Mouse (Mus musculus): ENCODE results near the gene Stpg2.
"Not testable (repeated sequence)": the region's sequence is repeated elsewhere in the genome, so short reads cannot be mapped to it uniquely, and the experiment has no call there.

The Stpg2 gene

DNA sequence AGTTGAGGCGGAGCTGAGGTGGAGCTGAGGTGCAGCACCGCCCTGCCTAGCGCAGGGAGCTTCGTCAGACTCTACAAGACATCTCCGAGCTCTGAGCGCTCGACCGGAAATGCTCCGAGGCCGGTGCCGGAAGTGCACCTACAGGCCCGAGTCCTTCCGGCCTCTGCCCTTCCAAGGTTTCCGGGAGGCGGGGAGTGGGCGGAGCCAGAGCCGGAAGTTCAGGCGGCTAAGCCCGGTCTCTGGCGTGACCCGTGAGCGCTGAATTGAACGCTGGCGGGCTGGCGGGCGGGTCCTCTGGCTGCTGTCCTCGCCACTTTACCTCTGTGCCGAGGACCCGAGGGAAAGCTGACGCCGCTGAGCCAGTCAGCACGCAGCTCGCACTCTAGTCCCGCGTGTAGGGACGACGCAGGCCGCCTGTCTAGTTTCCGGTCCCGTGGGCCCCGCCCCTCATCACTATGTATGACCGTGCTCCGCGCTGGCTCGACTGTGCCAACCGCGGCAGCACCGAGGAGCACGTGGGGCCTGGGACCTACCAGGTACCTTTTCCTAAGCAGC lies at the start of gene Stpg2:
Gene Stpg2 (plus strand): TSS at position 251 of the 555 bp plus-strand sequence.
- peak; percentile 89 for DNase-seq

DNA sequence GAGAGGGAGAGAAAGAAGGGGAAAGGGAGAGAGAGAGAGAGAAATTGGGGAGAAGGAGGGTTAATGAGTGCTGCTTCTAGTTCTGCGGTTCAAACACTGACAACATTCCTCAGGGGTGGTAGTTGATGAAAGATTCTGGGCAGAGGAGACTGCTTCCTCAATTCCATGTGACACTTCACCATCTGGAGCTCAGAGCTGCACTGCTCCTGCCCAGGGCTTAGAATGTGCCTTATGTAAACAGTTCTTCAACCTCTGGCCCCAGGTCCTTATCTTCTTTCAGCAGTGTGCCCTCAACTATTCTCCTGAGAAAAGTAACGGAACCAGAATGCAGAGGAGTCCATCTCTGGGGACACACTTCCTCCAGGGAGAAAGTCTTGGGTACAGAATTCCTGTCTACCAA lies 43.3 kb upstream of the Stpg2 start:
- DNase-seq = no peak

DNA sequence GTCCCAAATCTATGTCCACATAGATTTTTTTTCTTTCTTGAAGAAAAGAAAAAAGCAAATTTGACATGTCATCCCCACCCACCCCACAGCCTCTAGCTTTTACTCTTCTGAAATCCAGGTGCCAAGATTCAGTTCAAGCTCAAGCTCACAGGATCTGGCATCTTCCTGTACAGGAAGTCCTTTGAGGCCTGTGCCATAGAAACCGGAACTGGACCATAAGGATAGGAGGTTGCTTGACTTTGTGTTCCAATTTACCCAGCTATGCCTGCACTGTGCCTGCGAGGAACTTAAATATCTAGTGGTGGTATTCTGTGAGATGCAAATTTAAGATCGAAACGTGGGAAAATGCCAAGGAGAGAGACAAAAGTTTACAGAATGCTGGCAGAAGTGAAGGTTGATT lies 42.8 kb upstream of the Stpg2 start:
- DNase-seq = no peak

DNA sequence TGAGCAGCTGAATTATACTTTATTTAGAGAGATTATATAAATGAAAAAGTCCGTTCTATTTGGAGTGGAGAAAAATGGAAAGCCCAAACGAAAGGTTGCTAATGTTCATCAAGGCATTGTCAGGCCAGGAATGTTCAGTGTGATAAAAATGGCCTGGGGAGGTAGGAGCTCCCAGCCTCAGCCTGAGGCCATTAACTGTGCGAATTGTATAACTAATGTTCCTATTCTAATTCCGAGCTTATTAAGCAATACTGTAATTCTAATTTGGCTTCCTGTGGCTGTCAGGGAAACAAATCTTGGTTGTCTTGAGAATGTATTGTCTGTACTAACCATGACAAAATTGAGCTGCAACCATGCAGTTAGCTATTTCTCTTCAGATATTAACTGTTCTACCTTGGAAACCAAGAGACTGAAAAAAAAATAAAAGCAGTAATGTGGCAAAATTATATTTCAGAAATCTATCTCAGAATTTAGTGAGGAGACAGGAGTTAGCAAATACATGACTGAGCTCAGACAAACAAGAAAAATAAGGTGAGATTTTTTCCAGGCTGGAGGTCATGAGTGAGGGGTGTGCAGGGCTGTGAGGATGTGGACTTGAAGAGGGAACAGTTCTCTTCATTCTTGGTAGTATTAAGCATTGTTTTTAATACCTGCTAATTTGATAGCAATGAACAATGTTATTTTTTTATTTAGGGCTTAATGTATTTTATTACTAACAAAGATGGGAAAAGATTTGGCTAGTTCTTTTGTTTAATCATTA lies 36.8 kb upstream of the Stpg2 start:
- no peak for DNase-seq

DNA sequence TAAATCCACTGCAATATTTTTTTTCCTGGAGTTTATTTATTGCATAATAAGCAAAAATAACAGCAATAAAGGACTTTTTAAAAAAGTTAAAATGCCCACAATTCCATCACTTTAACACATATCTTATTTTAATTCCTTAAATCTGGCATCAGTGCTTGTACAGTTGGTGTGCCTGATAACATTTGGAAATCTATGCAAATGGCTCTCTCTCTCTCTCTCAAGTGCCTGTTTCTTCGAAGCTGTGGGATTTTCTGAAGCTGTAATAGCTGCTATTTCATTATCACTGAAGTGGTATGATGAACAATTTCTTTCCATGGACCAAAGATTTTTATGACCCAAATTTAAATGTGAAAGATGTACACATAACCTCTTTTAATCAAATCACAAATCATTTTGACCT lies 35.8 kb upstream of the Stpg2 start:
- DNase-seq = no peak

DNA sequence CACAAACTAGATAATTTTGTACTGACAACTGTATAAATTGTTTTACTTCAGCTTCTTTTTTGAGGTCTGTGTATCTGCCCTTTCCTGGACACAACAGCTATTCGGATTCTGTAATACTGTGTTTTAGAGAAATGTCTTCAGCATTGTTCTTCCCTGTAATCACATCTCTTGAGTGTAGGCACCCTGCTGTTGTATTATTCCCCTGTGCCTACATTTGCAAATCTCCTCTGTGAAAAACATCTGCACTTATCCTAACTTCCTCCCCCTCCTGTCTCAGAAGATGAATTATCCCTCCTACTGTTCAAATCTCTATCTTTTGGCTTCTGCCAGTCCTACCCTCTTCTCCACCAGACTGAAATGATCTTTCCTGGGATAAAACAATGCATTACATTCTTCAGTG lies 28.6 kb upstream of the Stpg2 start:
- no peak for DNase-seq

DNA sequence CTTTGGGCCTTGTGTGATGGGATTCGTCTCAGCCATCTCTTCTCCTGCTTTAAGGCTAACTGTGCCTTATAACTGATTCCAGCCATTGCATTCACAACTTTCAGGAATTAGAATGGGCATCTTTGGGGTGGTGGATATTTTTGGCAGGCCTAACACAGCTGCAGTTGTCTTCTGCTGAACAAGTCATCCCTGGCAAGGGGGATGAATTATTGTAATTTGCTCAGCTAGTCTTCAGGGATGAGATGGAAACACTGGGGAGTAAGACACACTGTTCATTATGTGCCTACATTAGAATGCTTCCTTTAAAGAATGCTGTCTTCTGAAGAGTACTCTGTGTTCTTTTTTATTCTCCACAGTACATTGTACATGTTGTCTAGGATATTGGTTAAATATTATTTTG lies 14.0 kb upstream of the Stpg2 start:
- DNase-seq = no peak

DNA sequence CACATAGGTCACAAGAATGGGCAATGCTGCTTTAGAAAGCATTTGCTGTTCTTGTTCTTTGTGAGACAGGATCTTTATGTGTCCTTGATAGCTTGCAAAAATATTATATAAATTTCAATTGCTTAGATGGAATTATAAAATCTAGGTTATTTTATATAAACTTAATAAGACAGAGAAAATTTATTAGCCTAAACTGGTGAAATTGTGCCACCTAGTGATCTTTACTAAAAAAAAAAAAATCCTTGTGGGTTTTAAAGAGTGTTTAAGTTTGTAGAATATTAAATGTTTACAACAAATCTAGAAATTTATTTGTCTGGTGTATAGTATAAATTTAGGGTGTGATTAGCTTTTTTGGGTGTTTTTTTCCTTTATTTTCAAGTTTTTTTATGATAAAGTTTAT lies 11.6 kb upstream of the Stpg2 start:
- no peak for DNase-seq

DNA sequence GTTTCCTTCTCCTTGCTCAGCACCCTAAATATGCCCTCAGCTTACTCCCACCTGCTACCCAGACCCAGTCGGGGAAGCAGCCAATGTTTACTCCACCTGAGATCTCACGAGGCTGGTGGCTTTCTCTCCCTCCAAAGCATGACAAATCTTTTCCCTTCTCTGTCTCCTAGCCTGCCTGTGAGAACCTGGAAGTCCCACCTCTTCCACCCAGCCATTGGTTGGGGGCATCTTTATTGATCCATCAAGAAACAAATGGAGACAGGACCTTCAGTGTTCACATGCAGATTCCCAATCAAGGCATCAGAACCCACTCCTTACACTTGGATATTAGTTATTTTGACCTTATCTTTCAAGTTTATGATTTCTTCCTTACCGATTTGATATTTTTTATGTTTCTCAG lies 7.1 kb upstream of the Stpg2 start:
- no peak for DNase-seq

DNA sequence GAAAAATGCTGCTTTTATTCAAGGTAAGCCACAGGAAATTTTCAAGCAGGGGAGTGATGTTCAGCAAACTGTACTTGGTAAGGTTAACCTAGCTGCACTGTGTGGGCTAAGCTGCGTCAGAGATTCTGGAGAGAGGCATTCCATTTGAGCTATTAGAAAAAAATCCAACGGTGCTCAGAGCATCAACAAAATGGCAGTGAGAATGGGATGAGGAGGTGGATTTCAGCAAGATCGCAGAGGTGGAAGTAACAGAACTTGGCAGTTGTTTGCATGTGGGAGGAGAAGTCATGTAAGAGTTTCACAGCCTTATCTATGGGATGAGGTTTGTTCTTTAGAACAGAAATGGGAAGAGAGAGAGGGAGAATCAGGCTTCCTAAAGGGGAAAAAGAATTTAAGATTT lies 5.2 kb upstream of the Stpg2 start:
- DNase-seq = no peak

DNA sequence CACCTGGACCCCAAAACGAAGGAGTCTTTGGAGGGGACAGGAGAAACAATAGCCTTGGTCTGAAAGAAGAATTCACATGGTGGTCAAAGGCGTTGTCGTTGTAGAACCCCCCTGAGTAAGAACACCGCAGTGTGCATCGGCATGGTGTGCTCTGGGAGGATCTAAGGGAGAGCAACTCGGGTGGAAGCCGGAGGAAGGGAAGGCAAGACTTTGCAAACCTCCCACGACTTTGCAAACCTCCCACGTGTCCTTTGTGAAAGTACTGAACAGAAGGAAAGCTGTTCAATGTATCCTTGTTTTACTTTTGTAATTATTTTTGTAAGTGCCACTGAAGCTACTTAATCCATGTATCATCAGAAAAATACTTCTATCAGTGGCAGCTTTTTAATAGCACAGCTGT lies 11.5 kb downstream of the Stpg2 start:
- DNase-seq = no peak

DNA sequence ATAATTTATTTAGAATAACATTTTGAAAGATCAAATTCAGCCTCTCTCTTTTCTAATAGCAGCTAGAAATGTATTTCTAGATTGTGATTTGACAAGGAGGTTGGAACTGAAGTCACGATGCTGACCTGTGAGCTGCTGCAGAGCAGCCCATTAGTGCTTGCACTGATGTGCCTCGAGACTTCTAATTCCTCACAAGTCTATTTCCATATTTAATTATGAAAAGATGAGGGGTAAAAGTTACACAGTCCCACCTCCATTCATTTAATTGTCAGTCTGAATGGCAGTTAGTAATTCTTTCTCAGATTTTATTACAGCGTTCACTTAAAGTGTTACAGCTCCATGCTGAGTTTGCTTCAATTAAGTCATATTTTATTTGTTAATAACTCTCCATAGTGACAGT lies 19.6 kb downstream of the Stpg2 start:
- DNase-seq = no peak

DNA sequence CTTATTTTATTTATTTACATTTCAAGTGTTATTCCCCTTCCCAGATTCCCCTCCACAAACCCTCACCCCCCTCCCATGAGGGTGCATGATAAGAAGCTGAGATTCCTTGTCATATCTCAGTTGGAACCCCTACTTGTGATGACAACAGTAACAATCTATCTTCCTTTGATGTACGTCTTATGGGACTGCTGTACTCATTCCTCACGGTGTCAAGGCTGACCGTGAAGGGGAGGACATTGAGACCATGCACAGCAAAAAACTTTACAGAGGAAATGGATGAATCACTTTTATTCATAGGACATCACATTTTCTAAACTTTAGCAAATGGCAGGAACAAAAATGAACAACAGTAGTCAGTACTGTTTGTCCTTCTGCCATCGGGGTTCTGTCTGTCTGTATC lies 21.3 kb downstream of the Stpg2 start:
- no peak for DNase-seq

DNA sequence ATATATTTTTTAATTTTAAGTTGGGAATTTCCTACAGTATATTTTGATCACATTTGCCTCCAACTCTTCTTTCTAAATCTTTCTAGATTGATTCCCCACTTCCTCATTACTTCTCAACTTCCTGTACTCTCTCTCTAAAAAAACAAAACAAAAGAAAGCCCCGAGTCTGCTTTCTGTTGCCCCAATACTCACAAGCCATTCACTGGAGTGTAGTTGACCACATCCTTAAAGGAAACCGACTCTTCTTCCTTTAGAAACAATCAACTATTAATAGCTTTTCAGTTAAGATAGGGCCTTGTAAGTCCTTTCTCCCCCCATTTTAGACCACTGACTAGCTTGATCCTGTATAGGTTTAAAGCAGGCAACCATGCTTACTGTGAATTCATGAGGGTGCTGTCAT lies 39.7 kb downstream of the Stpg2 start:
- no peak for DNase-seq

DNA sequence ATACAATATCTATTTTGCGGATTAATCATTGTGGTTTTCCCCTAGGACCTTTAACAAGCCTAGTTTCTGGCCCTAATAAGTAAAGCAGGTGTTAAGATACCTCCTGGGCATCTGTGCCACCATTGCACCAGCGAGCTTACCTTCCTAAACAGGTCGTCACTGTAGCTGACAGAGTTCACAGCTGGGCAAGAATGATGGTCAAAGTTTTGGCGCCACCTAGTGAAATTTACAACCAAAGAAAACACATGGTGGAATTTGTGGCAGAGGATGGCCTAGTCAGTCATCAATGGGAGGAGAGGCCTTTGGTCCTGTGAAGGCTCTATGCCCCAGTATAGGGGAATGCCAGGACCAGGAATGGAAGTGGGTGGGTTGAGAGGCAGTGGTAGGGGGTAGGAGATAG lies 41.0 kb downstream of the Stpg2 start:
- no peak for DNase-seq

DNA sequence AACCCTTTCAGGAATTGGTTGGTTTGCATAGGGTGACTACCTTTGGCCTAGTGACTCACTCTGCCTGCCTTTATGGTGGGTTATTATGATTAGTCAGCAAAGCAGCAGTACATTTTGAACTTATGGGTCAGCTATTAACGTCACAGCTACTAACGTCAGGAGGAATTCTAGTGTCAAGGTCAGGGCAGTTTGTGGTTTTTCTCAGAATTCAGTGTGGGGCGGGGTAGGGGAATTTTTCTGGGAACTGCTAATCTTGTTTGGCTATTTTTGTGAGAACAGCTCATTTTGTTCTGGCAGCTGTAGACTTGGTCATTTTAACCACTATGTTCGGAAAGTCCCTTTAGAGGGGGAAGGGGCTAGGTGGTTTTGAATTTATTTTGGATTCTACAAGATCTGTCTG lies 56.9 kb downstream of the Stpg2 start:
- DNase-seq = not testable (repeated sequence)

DNA sequence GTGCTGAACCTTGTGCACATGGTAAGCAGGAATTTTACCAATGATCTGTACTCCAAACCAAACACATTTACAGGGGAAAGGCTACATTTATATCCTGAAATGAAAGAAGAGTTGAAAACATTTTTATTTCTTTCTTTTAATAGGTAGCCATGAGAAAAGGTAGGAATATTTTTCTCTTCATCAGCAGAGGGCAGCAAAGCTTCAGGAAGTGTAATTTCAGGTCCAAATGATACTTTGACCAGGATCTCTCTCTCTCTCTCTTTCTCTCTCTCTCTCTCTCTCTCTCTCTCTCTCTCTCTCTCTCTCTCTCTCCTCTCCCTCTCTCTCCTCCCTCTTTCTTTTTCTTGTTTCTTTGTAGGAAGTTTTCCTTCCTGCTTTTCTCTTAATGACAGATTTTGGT lies 92.4 kb downstream of the Stpg2 start:
- no peak for DNase-seq

DNA sequence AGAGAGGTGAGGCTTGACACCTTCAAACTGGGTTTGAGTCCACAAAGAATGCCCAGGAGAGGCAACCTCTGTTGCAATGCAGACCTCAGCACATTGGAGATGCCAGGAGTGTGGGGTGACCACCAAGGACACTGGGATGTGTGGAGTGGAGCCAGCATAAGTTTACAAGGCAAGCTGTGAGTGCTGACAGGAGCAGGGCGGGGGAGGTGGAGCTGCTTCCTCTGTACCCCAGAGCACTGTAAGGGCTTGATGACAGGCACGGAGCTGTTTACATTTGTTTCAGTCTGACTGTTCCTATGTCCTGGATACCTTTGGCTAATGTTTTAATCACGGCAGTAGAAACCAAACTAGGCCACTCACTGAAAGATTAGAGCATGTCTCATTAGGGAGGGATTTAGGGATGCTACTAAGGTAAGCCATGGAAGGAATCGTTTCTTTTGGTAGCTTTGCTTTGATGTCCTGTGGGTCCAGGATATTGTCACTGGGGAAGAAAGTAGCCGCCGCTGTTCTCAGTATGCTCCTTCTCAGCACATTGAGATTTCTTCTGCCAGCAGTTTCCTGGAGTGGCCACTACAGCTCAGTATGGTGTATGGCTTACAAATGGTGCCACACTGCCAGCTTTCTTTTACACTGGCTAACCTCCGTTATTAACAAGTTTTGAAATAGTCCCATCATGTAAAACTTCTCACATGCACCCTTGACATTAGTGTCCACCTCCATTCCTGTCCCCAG lies 102.8 kb downstream of the Stpg2 start:
- no peak for DNase-seq

DNA sequence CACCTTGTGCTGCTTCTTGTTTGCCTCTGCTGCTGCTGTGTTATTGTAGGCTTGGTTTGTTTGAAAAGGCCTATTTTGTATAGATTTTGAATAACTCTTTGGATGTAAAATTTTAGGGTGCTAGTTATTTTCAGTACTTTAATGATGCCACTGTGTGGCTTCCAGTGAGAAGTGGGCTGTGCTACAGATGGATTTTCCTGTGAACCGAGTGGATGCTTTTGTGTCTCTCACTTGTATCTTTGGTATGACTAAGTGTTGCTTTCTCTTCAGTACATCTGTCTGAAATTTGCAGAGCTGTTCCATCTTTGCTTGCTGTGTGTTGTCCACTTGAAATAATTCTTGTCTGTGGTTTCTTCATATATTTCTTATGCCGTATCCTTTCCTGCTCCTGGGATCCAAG lies 106.2 kb downstream of the Stpg2 start:
- no peak for DNase-seq

DNA sequence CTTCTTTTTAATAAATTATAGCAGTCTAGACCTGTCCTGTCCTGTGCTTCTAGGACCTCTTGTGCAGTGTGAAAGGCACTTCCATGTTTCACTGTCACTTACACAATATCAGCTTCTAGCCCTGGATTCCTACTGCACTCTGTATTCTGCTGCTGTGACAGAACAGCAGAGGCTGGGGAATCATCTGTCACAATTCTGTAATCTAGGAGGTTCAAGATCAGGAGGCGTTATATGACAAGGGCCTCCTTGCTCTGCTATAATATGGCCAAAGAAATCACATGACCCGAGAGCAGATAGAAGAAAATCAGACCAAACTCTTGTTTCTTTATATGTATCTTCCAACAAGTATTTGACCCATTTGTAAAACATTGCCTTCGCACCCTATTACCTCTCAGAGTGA lies 175.0 kb downstream of the Stpg2 start:
- no peak for DNase-seq

DNA sequence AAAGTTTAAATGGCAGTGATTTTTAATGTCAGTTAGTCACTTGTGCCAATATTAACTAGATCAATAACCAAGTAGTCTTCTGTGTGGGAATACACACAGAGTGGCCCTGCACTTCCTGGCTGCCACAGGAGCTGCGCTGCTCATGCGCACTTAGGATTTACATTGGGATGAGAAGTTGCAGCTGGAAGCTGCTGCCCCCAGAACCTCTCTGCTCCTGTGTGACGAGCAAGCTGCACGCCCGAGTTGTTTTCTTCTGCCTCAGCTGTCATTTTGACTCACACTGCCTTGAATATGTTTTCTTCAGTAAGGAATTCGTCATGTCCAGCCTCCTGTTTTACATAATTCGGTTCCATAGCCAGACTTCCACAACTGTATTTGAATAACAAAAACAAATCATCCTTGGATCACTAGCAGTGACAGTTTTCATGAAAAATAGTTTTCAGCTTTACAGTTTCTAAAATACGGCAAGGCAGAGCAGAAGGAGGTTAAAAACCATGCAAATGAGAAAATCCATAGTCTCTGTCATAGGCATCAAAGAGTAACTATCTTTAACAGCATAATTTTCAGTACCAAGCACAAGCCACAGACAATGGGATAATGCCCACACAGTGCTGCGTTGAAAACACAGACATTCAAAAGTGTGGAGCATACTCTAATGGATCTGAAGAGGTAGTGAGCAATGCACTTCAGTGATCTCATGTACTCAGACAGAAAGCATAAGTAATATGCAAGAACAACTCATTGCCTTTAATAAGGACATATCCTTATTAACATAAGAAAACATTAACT lies 191.8 kb downstream of the Stpg2 start:
- no peak for DNase-seq

DNA sequence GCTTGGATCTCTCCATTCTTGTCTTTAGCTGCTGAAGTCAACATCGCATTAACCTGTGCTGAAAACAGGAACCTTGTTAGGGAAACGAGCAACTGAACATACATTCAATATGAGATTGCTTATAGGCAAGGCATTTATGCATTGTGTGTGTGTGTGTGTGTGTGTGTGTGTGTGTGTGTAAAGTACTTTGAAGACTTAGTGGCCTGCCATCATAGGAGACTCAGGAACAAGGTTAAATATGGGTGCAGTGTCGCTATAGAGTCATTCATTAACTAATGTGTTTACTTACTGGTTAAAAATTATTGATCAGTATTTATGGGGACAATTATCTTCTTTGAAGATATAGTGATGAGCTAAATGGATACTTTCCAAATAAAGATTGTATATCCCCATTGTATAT lies 199.2 kb downstream of the Stpg2 start:
- no peak for DNase-seq

DNA sequence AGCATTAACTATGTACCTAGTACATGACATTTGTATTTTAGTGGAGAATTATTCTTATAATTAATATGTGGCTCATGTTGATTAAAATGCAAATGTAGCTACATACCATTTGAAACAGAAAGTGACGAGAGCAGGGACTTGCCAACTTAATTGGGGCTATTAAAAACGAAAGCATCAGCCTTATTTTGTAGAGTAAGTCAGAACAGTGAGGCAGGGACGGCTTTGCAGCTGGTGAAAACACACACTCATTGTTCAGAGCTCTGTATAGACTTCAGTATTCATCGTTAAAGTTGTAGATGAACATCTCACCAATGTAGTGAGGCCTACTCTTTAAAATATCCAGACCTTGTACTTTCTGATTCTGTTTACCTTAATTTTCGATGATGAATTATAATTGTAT lies 213.6 kb downstream of the Stpg2 start:
- DNase-seq = no peak

DNA sequence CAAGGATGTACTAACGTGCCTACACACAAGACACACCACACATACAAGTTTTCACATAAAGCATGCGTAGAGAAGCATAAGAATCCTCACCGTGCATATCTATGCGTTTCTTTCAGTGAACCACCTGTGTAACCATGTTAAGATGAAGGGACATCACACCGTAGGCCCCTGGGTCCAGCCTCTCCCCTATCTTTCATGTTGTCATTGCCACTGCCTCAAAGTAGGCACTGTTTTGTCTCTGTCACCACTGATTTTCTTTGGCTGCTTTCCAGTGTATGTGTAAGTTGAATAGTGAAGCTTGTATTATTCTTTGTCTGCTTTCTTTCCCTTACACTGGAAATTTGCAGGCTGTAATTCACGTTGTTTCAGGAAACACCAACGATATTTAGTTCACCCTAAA lies 236.7 kb downstream of the Stpg2 start:
- DNase-seq = no peak
